Mouse (Mus musculus) ZHBTc4 (cell line): ENCODE data around the gene Cd72.

Source experiments
- DNase-seq: peaks from one replicate; pipeline ENCODE4 v3.0.0-alpha.2; 2011; ENCODE audit warnings: low read depth, low spot score

Gene Cd72

DNA sequence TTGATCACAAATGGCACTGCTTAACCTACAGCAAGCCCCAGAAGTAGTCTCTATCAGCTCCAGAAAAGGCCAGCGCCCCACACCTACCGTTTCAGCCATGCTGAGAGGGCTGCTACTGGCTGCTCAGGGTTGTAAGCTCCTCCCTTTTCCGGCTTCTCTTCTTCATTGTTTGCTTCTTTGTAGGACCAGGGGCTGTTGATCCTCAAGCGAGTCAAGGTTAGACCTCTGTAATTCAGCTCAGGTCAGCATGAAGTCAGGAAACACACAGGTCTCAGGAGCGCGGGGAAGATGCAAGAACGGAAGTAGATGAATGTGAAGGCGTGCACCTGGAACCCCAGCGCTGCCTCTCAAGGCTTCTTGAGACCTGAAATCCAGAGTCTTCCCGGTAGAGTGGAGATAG lies 49.7 kb downstream of the Cd72 start:
- DNase-seq: peak; percentile 86

DNA sequence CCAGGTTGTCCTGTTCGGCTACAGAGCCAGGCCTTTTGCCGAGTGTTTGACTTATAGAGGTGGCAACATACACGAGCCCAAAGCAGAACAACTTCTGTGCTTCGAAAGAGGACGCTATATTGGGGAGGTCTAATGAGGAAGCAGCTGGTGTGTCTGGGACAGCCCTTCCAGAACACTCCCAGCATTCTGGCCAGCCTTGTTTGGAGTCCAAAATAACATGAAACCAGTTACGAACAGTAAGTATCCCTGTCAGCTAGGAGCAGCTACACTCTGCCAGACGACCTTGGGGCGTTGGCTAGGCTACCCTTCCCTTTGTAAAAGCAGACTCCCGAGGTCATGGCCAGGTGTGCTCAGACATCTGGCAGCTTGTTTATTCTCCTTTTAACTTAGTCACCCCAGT lies 52.2 kb downstream of the Cd72 start:
- peak; percentile 73 for DNase-seq

DNA sequence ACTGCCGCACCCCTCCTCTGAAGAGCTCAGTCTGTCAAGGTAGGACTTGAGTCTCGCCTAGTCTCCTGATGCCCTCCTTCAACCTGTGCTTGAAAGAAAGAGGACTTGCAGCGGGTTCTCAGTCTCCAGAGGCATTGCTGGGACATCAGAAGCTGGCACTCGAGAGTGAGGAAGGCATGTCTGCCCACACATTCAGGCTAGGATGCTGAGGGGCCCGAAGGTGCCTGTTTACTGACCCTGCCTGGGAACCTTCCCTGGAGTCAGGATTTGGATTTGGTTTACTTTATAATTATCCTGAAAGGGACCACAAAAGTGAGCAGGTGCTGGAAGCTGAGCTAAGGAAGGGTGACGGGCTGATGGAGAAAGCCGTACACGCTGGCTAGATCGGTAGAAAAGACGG lies 52.9 kb downstream of the Cd72 start:
- no peak for DNase-seq

DNA sequence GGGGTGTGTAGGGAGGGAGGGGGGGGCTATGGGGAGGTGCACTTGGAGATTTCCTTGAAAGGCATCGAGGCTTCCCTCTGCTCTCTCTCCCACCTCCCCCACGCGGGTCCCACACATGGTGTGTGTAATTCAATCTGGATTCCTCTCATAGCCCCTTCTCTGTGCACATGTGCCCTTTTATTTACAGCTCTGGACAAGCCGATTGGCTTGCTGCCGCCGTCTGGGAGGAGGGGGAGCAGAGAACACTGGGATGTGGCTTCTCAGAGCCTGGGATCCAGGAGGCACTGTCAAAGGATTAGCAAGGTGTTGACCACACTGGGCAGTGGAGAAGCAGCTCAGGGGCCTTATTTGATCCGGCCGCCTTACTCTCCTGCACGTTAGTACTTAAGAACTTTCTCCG lies 53.5 kb downstream of the Cd72 start:
- no peak for DNase-seq

DNA sequence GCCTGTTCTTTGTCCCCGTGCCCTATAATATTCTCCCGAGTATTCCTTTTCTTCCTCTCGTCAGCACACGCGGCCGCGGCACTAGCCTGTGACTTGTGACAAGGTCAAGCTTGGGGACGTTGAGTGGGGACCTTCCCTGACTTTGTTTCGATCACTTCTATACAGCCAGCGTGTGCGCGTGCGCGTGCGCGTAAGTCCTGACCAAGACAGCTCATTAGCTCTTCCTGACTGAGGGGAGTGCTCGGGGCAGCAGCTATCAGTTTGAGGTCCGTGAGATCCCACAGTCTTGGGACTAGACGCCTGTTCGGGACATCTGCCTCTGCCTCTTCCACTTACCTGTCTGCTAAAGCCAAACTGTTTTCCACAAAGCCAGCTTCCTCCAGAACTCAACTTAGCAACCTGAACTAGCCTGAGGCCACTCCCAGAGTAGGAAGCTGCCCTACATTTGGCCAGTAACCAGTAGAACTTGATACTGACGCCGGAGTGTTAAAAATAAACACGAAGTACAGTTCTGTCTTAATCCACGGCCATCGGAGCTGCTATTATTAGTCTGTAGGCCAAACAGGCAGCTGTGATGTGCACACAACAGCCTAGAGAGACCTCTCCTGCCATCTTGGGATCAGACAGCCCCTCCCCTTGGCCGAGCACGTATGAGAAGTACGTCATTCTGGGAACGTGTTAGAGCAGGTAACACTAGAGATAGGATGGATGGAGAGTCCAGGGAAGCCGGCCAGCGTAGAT lies 54.9 kb downstream of the Cd72 start:
- DNase-seq: peak; percentile 73

DNA sequence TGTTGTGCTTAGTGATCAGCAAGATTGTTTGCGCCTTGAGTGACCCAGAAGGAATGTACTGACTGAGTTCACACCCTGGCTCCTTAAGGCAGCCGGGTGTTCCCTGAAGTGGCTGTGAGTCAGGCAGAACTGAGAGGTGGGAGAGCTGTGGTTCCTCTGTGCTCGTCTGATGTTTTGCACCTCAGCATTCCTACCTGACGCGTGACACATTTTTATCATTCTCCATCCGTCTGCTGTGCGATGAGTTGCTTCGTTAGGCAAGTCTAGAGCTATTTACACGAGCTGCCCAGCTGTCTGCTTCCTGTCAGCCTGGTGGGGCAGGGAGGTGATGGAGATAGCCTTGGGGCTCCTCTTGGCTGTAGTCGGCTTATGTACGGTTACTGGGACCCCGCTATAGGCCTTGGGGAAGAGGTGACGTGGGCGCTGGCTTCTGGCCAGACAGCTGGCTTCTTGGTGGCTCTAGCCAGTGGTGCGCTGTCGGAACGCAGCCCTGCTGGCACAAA lies 55.5 kb downstream of the Cd72 start:
- DNase-seq: peak; percentile 88

DNA sequence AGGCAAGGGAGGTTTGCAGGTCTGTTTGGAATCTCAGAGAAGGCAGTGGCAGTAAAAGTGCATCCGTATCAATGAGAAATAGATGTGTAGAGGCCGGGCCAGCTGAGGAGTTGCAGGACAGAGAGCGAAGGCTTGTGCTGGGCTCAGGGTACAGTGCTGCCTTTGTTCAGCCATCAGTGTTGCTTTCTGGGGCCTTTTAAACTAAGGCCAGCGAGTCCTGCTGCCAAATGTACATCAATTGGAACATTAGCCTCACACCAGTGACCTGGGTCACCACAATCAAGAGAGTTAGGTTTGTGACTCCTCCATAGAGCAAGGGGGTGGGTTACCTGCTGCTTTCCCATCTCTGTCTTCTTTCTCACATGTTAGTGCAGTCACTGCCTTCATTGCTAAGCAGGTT lies 56.4 kb downstream of the Cd72 start:
- no peak for DNase-seq
